Mouse (Mus musculus) lung, embryonic 14.5 days (tissue): ENCODE data around the gene D430019H16Rik. TPM values are rescaled to one million over a fixed set of nuclear protein-coding genes. Genes with fewer than 3 reads are reported as not detected.

ENCODE experiments used
- ATAC-seq: fragments of 200-750 bp; cut with Nextera tagmentation; 2 replicates; pipeline ENCODE4 v1.8.0; 2017; ENCODE audit warnings: mild to moderate bottlenecking, moderate TSS enrichment, moderate library complexity; ENCODE audit not compliant: insufficient read depth
- DNase-seq: peaks from one replicate; pipeline ENCODE4 v3.0.0-alpha.2; 2015
- H3K27ac ChIP-seq: fragments of 300-500 bp; sonication (generic); 2 replicates; pipeline ENCODE4 v1.5.1; 2014; ENCODE audit warnings: low read depth, mild to moderate bottlenecking, moderate library complexity
- H3K27me3 ChIP-seq: fragments of 300-500 bp; sonication (generic); 2 replicates; pipeline ENCODE4 v1.6.1; 2014; ENCODE audit warnings: low read length, control low read depth; ENCODE audit not compliant: insufficient read depth
- H3K36me3 ChIP-seq: fragments of 300-500 bp; sonication (generic); 2 replicates; pipeline ENCODE4 v1.6.1; 2014; ENCODE audit warnings: control low read depth; ENCODE audit not compliant: insufficient read depth
- H3K4me1 ChIP-seq: fragments of 300-500 bp; sonication (generic); 2 replicates; pipeline ENCODE4 v1.6.1; 2014; ENCODE audit warnings: antibody characterized with exemption, control low read depth; ENCODE audit not compliant: insufficient read depth
- H3K4me2 ChIP-seq: fragments of 300-500 bp; sonication (generic); 2 replicates; pipeline ENCODE4 v1.6.1; 2014; ENCODE audit warnings: mild to moderate bottlenecking
- H3K4me3 ChIP-seq: fragments of 300-500 bp; sonication (generic); 2 replicates; pipeline ENCODE4 v1.5.1; 2014; ENCODE audit warnings: low read depth, low read length
- H3K9ac ChIP-seq: fragments of 300-500 bp; sonication (generic); 2 replicates; pipeline ENCODE4 v1.6.1; 2014
- H3K9me3 ChIP-seq: fragments of 300-500 bp; sonication (generic); 2 replicates; pipeline ENCODE4 v1.6.1; 2016; ENCODE audit warnings: low read depth, low read length, control low read depth
- CTCF ChIP-seq: IDR thresholded peaks from 2 replicates; pipeline ENCODE4 v1.5.1; 2016; ENCODE audit warnings: antibody characterized with exemption, low read depth
- WGBS: fragments of 180-500 bp; shearing (Covaris S2); extraction: QIAGEN DNeasy Blood & Tissue Kit; methylation state at CpG from one replicate; pipeline ENCODE4 v1.1.7; 2014; 5-methylcytosine and 5-hydroxymethylcytosine counted together
- polyA plus RNA-seq: library from polyadenylated mRNA; unstranded; fragments of >200 nt; fragmentation: Nextera tagmentation; extraction: Ambion mirVana; gene quantifications from 2 replicates; pipeline ENCODE4 v1.2.1, GENCODE M21; 2014

The D430019H16Rik gene
- polyA plus RNA-seq, 1 experiment from 2014 or later = 3.0 TPM

GRCm38 (mm10) chr12:105504736-105505135 lies 51.1 kb downstream of the D430019H16Rik start:
- Histone ChIP-seq H3K9ac (no peak overlapping the region), H3K4me3 (no peak overlapping the region), H3K4me1 (no peaks in the 10 kb centered on the region), H3K27ac (no peak overlapping the region), H3K4me2 (no peak overlapping the region), H3K36me3 (no peaks in the 10 kb centered on the region), H3K27me3 (no peaks in the 10 kb centered on the region), H3K9me3 (no peaks in the 10 kb centered on the region)
- peak; percentile 59 for DNase-seq
- TF ChIP-seq CTCF = peak; percentile 63
- ATAC-seq = no peak
- WGBS = 64% methylated on average over 6 of the region's 6 CpGs

- peak overlapping the region; percentile 90 for H3K27ac ChIP-seq
- 80% methylated on average over 5 of the region's 5 CpGs for WGBS
- ATAC-seq = peak; percentile 32
Measured at GRCm38 (mm10) chr12:105511109-105511508, 57.5 kb downstream of the D430019H16Rik start.

GRCm38 (mm10) chr12:105511671-105512502 lies 58.2 kb downstream of the D430019H16Rik start:
- no peak overlapping the region for H3K4me3 ChIP-seq
- H3K9me3 ChIP-seq = no peaks in the 10 kb centered on the region
- WGBS = 32% methylated on average over 16 of the region's 16 CpGs
- H3K36me3 ChIP-seq = no peaks in the 10 kb centered on the region
- peak overlapping the region; percentile 20; the same call in 1 of the 2 replicates for H3K9ac ChIP-seq
- peak overlapping the region; percentile 36 for H3K4me2 ChIP-seq
- ATAC-seq (peak; percentile 85), DNase-seq (peak; percentile 88)
- no peak for TF ChIP-seq CTCF
- peaks cover 10% of the 10 kb centered on the region; the same call in 1 of the 2 replicates for H3K4me1 ChIP-seq
- H3K27ac ChIP-seq = peak overlapping the region; percentile 90
- no peaks in the 10 kb centered on the region for H3K27me3 ChIP-seq

More at GRCm38 (mm10) chr12:105511109-105511508, 57.5 kb downstream of the D430019H16Rik start:
- peaks cover 10% of the 10 kb centered on the region; the same call in 1 of the 2 replicates for H3K4me1 ChIP-seq
- H3K9me3 ChIP-seq = no peaks in the 10 kb centered on the region
- peak; percentile 56 for DNase-seq
- peak overlapping the region; percentile 36 for H3K4me2 ChIP-seq
- no peak for TF ChIP-seq CTCF
- no peaks in the 10 kb centered on the region for H3K36me3 ChIP-seq
- no peak overlapping the region for H3K4me3 ChIP-seq
- no peak overlapping the region for H3K9ac ChIP-seq
- H3K27me3 ChIP-seq = no peaks in the 10 kb centered on the region

GRCm38 (mm10) chr12:105514111-105514510 lies 60.5 kb downstream of the D430019H16Rik start:
- no peaks in the 10 kb centered on the region for H3K27me3 ChIP-seq
- 71% methylated on average over 10 of the region's 10 CpGs for WGBS

GRCm38 (mm10) chr12:105517026-105517675 lies 63.5 kb downstream of the D430019H16Rik start:
- Histone ChIP-seq H3K9ac (no peak overlapping the region), H3K4me2 (no peak overlapping the region), H3K27ac (no peak overlapping the region), H3K27me3 (no peaks in the 10 kb centered on the region), H3K36me3 (no peaks in the 10 kb centered on the region), H3K4me3 (no peak overlapping the region), H3K4me1 (peaks cover 23% of the 10 kb centered on the region), H3K9me3 (no peaks in the 10 kb centered on the region)
- DNase-seq = peak; percentile 70
- no peak for TF ChIP-seq CTCF
- no peak for ATAC-seq
- 53% methylated on average over 21 of the region's 21 CpGs for WGBS

More at GRCm38 (mm10) chr12:105514111-105514510, 60.5 kb downstream of the D430019H16Rik start:
- H3K4me2 ChIP-seq = no peak overlapping the region
- no peaks in the 10 kb centered on the region for H3K36me3 ChIP-seq
- no peak overlapping the region for H3K9ac ChIP-seq
- no peak for ATAC-seq
- H3K4me1 ChIP-seq = peaks cover 11% of the 10 kb centered on the region; the same call in 1 of the 2 replicates
- no peak overlapping the region for H3K27ac ChIP-seq
- no peaks in the 10 kb centered on the region for H3K9me3 ChIP-seq
- no peak overlapping the region for H3K4me3 ChIP-seq
- DNase-seq = no peak
- no peak for TF ChIP-seq CTCF

- no peak for ATAC-seq
- no peak overlapping the region for H3K4me2 ChIP-seq
- H3K9ac ChIP-seq = no peak overlapping the region
- peak overlapping the region; percentile 87; the same call in 1 of the 2 replicates for H3K27ac ChIP-seq
- peaks cover 19% of the 10 kb centered on the region for H3K4me1 ChIP-seq
- TF ChIP-seq CTCF = no peak
- no peak for DNase-seq
- 77% methylated on average over 2 of the region's 2 CpGs for WGBS
- H3K36me3 ChIP-seq = no peaks in the 10 kb centered on the region
- no peaks in the 10 kb centered on the region for H3K9me3 ChIP-seq
- H3K27me3 ChIP-seq = no peaks in the 10 kb centered on the region
- no peak overlapping the region for H3K4me3 ChIP-seq
Measured at GRCm38 (mm10) chr12:105519851-105520250, 66.2 kb downstream of the D430019H16Rik start.
